Mouse (Mus musculus): ENCODE results near the gene Wnk2.

DNA sequence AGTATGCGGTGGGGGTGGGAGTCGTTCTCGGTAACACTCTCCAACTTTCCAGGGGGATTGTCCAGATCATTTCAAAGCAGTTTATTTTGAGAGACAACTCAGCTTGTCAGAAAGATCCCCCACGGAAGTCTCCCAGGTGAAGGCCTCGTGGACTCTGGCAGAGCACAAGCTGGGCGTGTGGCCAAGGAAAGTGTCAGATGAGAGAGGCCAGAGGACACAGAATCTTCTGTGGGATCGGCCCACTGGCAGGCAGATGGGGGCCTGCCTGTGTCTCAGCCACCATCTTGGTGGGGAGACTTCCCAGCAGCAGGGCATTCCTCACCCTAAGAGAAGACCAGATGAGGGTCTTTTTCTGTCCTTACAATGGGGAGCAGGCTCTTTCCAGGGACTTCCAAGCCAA, 60.4 kb downstream of the Wnk2 start:
- TF ChIP-seq CTCF (IDR thresholded peaks at IDR 0.05; ENCODE audit: extremely low read depth, insufficient read depth, low read length) (no peak), POLR2A (IDR thresholded peaks at IDR 0.05; ENCODE audit: extremely low read depth, insufficient read depth, low read length) (no peak)

All from cortical plate, adult 2 months (tissue).